Mouse (Mus musculus) urinary bladder, postnatal 14 days (tissue): ENCODE results near the gene Zfp740.

Source experiments
- DNase-seq: peaks from one replicate; pipeline ENCODE4 v3.0.0; 2021; ENCODE audit warnings: low spot score

Gene Zfp740

DNA sequence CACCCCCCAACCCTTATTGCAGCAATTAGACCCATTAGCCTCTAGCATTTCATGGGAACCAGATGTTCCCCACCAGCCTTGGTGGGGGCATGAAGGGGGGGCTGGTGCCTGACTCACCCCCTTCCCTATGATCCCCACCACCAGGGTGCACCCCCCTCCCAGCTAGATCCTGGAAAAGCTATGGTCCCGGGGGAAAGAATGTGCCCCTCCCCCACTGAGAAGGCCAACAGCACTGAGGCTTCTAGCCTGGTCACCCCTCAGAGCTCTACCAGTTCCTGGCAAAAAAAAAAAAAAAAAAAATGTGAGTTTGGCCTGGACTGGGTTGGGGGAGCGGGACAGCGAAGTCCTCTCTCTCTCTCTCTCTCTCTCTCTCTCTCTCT is 45.8 kb downstream of the Zfp740 start:
- no peak for DNase-seq

DNA sequence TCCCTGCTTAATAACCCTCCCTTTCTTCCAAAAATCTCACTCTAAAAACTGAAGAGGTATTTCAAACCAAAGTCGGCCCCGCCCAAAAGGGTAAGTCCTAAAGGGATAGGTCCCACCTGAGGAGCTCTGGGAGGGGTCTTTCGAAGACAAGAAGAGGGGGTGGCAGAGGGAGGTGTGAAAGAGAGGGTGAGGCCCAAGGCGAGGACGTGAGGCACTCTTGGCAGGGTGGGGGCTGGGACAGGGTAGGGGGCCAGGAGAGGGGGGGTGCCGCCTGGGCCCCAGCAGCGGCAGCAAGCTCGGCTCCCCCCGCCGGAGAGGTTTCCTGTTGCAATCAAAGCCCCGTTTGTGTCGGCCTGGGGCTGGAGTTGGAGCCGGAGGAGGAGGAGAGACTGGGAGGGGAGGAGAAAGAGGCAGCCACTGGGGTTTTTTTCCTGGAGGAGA is 46.2 kb downstream of the Zfp740 start:
- peak; percentile 50 for DNase-seq

DNA sequence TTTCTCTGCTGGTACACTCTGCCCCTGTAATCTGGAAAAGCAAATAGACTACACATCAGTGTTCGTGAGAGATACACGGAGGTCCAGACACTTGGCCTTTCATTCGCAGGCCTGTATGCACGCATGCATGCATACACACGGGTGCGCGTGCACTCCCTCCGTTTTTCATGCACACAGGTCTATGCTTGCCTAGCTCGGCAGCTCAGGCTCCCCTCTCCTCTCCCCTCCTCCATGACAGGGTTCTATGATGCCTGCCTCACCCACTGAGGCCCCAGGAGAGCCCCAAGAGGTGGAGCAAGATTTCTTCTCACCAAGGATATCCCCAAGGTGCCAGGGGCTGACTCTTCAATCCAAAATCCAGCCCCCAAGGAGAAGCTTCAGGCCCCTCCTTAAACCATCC is 46.9 kb downstream of the Zfp740 start:
- DNase-seq = no peak

DNA sequence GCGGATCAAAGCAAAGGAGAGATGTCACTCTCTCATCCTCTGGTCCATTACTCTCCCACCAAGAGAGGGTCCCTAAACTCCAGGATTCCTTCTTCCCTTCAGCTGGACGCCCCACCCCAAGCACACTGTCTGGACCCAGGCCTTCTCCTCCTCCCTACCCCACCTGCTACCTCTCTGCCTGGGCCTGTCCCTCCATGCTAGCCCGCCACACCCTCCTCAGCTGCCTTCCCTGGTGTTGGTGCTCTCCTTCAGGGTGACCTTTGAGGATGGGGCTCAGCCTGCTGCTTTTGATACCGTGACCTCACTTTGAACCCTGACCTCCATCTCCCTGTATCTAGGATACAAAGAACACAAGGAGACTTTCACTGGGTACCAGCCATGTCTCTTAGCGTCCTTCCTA is 47.5 kb downstream of the Zfp740 start:
- peak; percentile 39 for DNase-seq

DNA sequence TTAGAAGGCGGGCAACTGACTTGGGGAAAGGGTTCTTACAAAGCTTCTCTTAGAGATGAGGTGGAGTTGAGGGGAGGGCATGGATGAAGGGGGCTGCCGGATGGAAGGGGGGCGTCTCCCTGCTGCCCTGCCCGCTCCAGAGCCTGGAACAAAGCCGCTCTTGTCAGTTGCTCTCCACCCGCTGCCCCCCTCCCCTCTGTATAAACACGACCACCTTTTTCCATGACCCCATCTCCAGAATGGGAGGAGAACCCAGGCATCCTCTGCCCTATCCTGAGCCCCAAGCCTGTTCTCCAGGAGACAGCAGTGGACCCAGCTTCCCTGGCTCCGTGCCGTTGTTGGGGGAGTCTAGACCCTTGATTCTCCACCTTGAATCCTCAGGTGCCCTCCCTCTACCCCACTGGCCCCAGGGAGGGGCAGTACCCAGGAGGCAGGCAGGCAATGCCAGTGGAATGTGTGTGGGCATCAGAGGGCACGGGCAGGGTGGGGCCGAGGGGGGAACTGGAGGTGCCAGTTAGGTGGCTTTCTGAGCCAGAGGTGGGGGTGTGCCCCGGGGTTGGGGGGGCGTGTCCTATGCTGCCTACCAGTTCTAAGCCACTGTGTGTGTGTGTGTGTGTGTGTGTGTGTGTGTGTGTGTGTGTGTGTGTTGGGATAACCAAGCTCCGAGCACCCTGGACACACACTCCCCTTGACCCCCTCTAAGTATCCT is 52.7 kb downstream of the Zfp740 start:
- DNase-seq = peak; percentile 87

DNA sequence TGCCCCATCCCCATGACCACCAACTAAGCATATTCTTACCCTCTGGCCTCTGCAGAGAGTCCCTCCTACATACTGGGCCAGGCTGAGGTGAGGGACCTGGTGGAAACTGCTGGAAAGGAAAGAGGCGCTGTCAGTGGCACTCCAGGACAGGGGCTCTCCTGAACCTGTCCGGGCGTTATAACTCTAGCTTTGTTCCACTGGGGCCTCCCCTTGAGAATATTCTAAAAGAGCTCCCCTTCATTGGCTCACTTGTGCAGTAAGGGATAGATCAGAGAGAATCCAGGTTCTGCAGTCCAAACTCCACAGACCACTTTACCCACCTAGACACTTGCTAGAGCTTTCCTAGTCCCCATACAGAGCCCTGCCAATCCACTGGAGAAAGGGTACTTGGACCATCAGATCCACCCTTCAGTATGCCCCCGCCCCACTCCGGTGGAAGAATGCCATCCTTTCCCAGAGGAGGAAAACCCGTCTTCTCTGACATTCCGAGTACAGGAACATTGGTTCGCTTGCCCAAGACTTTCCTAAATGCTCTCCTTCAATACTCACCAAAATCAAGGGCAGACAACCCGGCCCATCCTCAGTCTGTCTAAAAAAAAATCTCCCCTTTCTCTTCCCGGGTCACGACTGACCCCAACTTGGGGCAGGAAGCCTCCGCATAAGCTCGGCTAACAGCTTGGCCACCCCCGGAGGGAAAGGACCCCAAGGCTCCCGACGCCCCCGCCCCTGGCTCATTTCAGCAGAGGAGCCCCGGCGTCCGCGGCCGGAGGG is 53.6 kb downstream of the Zfp740 start:
- DNase-seq = no peak

DNA sequence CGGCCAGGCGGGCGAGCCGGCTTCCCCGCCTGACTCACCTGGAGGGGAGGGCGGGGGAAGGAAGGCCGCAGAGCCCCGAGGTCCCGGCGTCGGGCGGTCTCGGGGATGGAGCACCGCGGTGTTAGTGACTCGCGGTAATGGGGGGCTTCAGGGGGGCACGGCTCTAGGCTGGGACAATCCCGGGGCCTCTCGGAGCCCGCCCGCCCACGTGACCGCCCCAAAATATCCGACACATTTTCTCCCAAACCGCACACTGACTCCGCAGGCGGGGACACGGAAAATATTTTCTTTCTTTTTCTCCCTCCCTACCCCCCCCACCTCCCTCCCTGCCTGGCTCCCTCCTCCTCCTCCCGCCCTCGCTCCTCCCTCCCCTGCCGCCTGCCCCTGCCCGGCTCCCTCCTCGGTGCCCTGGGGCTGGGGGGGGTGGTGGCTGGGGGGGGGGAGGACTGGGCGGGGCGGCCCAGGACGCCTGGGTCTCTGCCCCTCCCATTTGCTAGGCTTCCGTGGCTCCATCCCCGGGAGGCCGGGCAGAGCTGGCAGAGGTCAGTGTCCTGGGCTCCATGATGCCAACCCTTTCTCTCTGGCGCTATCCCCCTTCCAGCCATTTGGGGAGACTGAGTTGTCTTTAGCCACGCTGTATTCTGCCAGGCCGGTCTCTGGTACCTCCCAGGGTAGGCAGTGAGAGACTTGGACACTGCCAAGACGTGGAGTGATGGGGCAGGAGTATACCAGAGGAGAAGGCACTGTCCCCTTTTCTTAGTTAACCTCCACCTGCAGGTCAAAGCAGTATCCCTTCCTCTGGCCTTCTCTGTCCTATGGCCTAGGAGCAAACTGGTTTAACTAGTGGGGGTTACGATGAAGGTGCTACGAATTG is 54.4 kb downstream of the Zfp740 start, which contains the start of gene Rarg:
Gene Rarg (minus strand): TSS at position 316 of the 874 bp plus-strand sequence.
- peak; percentile 75 for DNase-seq

DNA sequence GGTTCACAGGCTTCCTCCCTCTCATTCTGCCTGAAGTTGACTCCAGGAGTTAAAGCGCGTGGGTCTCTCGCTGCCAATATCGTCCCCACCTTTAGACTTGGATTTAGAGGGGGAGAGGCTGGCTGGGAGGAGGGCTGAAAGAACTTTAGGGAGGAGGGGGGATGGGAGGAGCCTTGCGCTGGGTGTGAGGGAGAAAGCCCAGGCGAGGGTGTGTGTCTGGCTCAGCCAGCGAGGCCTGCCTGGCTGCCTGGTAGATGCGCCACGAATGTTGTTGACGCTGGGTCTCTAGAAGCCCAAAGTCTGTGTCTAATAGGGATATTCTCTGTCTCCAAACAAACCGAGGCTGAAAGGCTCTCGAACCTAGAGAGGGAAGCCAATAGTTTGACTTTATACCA is 55.0 kb downstream of the Zfp740 start:
- DNase-seq = peak; percentile 85

DNA sequence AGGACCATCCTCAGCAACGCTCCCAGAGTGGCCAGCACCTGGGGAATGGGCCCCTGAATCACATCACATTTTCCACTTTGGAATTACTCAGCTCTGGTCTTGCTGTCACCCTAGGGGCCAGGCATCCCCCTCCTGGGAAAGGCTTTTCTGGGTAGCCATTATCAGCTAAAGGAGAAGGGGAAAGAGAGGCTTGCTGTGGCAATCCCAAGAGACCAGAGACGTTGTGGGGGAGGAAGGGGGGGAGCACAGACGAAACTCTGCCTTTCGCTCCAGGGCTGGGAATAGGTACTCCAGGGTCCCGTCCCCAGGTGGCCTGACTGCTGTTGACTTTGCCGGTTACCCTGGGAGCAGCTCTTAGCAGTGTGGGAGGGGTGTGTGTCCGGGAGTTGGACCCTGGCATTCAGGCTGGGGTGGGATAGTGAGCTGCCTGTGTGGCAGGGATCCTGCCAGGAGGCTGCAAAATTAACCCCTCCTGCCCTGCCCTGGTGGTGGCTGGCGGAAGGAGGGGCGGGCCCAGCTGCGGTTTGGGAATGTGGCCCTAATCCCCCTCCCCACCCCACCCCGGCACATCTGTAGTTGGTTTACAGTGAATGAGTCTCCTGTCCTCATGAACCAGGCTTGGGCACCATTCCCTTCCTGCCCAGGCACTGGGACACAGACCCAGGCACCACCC is 55.7 kb downstream of the Zfp740 start:
- DNase-seq = no peak

DNA sequence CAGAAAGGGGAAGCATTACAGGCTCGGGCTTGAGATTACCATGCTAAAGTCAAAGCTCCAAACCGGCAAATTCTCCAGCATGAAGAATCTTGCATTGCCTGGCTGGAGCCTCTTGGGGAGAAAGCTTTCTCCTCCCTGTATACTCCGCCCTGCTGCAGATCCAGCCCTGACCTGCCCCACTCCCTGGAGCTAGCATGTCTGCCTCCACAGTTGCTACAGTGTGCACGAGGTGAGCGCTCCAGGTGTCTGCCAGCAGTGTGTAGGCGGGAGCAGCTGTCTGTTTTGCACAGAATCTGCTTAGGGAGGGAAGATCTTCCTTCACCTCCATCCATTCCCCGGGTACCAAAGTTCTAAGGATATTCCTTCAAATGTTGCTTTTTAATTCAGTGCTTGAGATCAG is 59.5 kb downstream of the Zfp740 start:
- DNase-seq = peak; percentile 53

DNA sequence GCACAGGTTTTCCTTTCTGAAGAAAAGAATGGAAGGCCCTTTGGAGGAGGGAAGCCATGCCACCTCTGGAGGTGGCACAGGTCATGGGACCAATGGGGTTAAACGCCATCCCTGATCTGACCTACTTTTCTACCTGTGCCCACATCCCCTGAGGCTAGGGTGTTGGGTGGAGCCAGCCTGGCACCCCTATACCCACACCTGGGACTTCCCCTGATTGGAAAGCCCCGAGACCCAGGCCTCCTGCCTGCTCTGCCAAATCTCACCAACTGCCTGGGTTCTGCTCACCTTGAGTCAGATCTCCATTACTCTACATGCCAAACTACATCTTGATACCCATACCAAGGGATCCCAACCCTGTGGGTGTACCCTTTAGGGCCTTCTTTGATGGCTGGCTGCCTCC is 60.0 kb downstream of the Zfp740 start:
- DNase-seq = no peak
